Mouse (Mus musculus) neural tube, embryonic 13.5 days (tissue): Measurements from ENCODE around the gene Fam173b. TPM values are rescaled to one million over a fixed set of nuclear protein-coding genes. Genes with fewer than 3 reads are reported as not detected.

Source experiments
- ATAC-seq: fragments of 200-750 bp; cut with Nextera tagmentation; 2 replicates; pipeline ENCODE4 v1.8.0; 2017; ENCODE audit warnings: low read depth, mild to moderate bottlenecking, moderate TSS enrichment, moderate library complexity
- H3K27ac ChIP-seq: fragments of 300-500 bp; sonication (generic); replicated peaks from 2 replicates; pipeline ENCODE4 v1.5.1; 2015; ENCODE audit warnings: moderate library complexity, mild to moderate bottlenecking, inconsistent platforms
- H3K27me3 ChIP-seq: fragments of 300-500 bp; sonication (generic); 2 replicates; pipeline ENCODE4 v1.6.1; 2015; ENCODE audit warnings: mild to moderate bottlenecking, inconsistent platforms
- H3K36me3 ChIP-seq: fragments of 300-500 bp; sonication (generic); 2 replicates; pipeline ENCODE4 v1.6.1; 2015; ENCODE audit warnings: mild to moderate bottlenecking, inconsistent platforms
- H3K4me1 ChIP-seq: fragments of 300-500 bp; sonication (generic); replicated peaks from 2 replicates; pipeline ENCODE4 v1.6.1; 2015; ENCODE audit warnings: inconsistent platforms
- H3K4me2 ChIP-seq: fragments of 300-500 bp; sonication (generic); 2 replicates; pipeline ENCODE4 v1.6.1; 2015; ENCODE audit warnings: inconsistent platforms, mild to moderate bottlenecking, moderate library complexity
- H3K4me3 ChIP-seq: fragments of 300-500 bp; sonication (generic); 2 replicates; pipeline ENCODE4 v1.5.1; 2015; ENCODE audit warnings: mild to moderate bottlenecking, inconsistent platforms
- H3K9ac ChIP-seq: fragments of 300-500 bp; sonication (generic); 2 replicates; pipeline ENCODE4 v1.6.1; 2015; ENCODE audit warnings: moderate library complexity, mild to moderate bottlenecking, inconsistent platforms
- H3K9me3 ChIP-seq: fragments of 300-500 bp; sonication (generic); 2 replicates; pipeline ENCODE4 v1.6.1; 2016; ENCODE audit warnings: inconsistent platforms
- WGBS: fragments of 180-500 bp; shearing (Covaris S2); methylation state at CpG from one replicate; pipeline ENCODE4 v1.1.7; 2015; 5-methylcytosine and 5-hydroxymethylcytosine counted together
- polyA plus RNA-seq: library from polyadenylated mRNA; unstranded; fragments of >200 nt; fragmentation: Nextera tagmentation; extraction: Ambion mirVana; gene quantifications from 2 replicates; pipeline ENCODE4 v1.2.1, GENCODE M21; 2015

The Fam173b gene
- polyA plus RNA-seq, 1 experiment from 2014 or later: 11.0 TPM

DNA sequence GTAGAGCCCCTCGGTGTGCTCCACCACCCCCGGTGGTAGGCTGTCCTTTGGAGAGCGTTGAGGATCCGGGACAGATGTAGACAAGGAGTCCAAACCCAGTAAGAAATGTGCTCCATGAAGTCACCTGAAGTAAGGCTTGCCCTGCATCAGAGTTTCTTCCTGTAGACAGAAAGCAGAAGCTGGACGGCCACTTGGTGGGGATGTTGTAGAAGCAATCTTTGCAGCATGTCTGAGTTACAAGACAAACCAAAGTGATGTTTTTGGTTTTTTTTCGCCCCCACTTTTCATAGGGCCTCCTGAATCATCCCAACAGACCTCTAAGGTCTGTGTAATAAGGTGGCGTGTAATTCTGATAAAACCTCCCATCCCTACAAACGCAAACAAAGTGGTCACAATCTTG lies 17.9 kb downstream of the Fam173b start:
- Histone ChIP-seq H3K36me3 (peaks cover 46% of the 10 kb centered on the region), H3K4me3 (no peak overlapping the region), H3K9me3 (no peaks in the 10 kb centered on the region), H3K9ac (no peak overlapping the region), H3K4me2 (no peak overlapping the region), H3K4me1 (no peaks in the 10 kb centered on the region), H3K27ac (no peak overlapping the region), H3K27me3 (no peaks in the 10 kb centered on the region)
- ATAC-seq: no peak
- 96% methylated on average over 8 of the region's 8 CpGs for WGBS

DNA sequence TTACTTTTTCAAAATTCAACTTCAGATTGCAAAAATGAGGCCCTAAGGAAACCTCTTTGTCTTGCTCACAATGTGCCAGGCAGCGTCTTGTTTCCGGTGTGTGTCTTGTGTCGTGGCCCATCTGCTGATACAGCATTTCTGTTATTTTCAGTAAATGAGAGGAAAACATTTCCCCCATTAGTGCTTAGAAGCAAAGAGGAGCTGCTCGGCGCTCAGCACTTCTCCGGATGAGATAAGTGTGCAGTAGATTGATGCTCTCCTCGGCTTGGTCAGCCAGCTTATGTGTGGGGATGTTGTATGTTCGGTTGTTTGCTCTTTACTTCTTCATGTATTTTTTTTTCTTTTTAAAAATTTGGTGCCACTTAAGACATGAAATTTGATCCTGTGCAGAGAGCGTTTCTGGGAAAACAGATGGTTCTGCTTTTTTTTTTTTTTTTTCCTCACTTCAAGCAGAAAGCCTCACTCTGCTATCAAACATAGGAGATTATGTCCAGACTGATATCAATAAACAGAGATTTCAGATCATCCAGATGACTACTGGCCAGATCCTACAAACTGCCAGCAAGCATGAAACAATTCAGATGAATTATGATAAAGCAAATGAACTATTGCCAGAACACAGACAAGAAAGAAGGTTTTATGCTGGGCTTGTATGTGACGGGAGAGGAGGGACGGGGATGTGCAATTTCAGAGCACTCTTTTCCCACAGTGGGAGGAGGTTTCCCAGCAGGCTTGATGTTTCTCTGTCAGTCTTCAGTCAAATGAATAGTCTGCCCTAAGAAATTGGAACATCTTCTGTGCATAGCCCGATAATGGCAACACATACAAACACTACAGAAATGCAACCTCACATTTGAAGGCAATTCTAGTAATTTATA lies 25.9 kb downstream of the Fam173b start:
- Histone ChIP-seq H3K4me3 (no peak overlapping the region), H3K27me3 (no peaks in the 10 kb centered on the region), H3K9ac (no peak overlapping the region), H3K9me3 (no peaks in the 10 kb centered on the region), H3K27ac (peak overlapping the region; percentile 49), H3K4me1 (peaks cover 20% of the 10 kb centered on the region), H3K36me3 (peaks cover 9% of the 10 kb centered on the region), H3K4me2 (no peak overlapping the region)
- ATAC-seq: 0 out of 2 replicates have a peak, but pooled peaks have one; percentile 18
- 50% methylated on average over 12 of the region's 12 CpGs for WGBS

DNA sequence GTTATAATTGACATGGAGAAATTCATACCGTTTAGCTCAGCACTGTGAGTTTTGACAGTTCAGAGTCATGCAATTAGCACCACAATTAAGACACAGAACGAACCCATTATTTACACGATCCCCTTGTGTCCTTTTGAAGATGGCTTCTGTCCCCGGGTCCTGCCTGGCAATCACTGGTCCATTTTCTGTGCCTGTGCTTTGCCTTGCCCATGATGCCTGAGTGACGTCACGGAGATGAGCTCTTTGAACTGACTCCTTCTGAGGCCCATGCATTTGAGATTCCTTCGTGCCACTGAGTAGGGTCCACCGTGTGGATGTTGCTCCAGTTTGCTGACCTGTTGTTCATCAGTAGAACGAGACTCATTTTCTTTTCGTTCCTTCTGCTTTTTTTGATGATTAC lies 26.5 kb downstream of the Fam173b start:
- 63% methylated on average over 10 of the region's 10 CpGs for WGBS

GRCm38 (mm10) chr15:31629556-31629955 lies 27.9 kb downstream of the Fam173b start:
- H3K27me3 ChIP-seq: no peaks in the 10 kb centered on the region

More for the DNA sequence above, 26.5 kb downstream of the Fam173b start:
- Histone ChIP-seq H3K36me3 (peaks cover 9% of the 10 kb centered on the region), H3K27me3 (no peaks in the 10 kb centered on the region), H3K9ac (no peak overlapping the region), H3K4me3 (no peak overlapping the region), H3K4me1 (peaks cover 22% of the 10 kb centered on the region), H3K9me3 (no peaks in the 10 kb centered on the region), H3K4me2 (no peak overlapping the region), H3K27ac (0 out of 2 replicates have a peak overlapping the region, but pooled peaks have one; percentile 49)
- ATAC-seq: no peak

GRCm38 (mm10) chr15:31631396-31631858 lies 29.8 kb downstream of the Fam173b start:
- no peak overlapping the region for H3K9ac ChIP-seq
- H3K4me2 ChIP-seq: no peak overlapping the region
- H3K9me3 ChIP-seq: 0 out of 2 replicates have a peak, but pooled peaks cover 5% of the 10 kb centered on the region
- H3K36me3 ChIP-seq: no peaks in the 10 kb centered on the region
- 63% methylated on average over 12 of the region's 12 CpGs for WGBS
- no peak overlapping the region for H3K4me3 ChIP-seq
- H3K27ac ChIP-seq: peak overlapping the region; percentile 57
- H3K4me1 ChIP-seq: peaks cover 22% of the 10 kb centered on the region
- ATAC-seq: peak; percentile 66; the same call in 1 of the 2 replicates
- H3K27me3 ChIP-seq: no peaks in the 10 kb centered on the region

More at GRCm38 (mm10) chr15:31629556-31629955, 27.9 kb downstream of the Fam173b start:
- Histone ChIP-seq H3K9ac (no peak overlapping the region), H3K4me2 (no peak overlapping the region), H3K4me3 (no peak overlapping the region), H3K4me1 (peaks cover 22% of the 10 kb centered on the region), H3K36me3 (no peaks in the 10 kb centered on the region), H3K9me3 (0 out of 2 replicates have a peak, but pooled peaks cover 5% of the 10 kb centered on the region), H3K27ac (no peak overlapping the region)
- 88% methylated on average over 3 of the region's 3 CpGs for WGBS
- no peak for ATAC-seq

- H3K4me2 ChIP-seq: no peak overlapping the region
- no peak overlapping the region for H3K4me3 ChIP-seq
- no peaks in the 10 kb centered on the region for H3K27me3 ChIP-seq
- H3K9ac ChIP-seq: no peak overlapping the region
- H3K27ac ChIP-seq: 0 out of 2 replicates have a peak overlapping the region, but pooled peaks have one; percentile 57
- 0 out of 2 replicates have a peak, but pooled peaks cover 5% of the 10 kb centered on the region for H3K9me3 ChIP-seq
- H3K36me3 ChIP-seq: no peaks in the 10 kb centered on the region
- peaks cover 17% of the 10 kb centered on the region for H3K4me1 ChIP-seq
- WGBS: 86% methylated on average over 4 of the region's 4 CpGs
- ATAC-seq: no peak
Measured at GRCm38 (mm10) chr15:31632478-31632877, 30.8 kb downstream of the Fam173b start.

GRCm38 (mm10) chr15:31634582-31634981 lies 32.9 kb downstream of the Fam173b start:
- H3K9ac ChIP-seq: no peak overlapping the region
- H3K9me3 ChIP-seq: 0 out of 2 replicates have a peak, but pooled peaks cover 5% of the 10 kb centered on the region
- peaks cover 6% of the 10 kb centered on the region; the same call in 1 of the 2 replicates for H3K4me1 ChIP-seq
- no peaks in the 10 kb centered on the region for H3K27me3 ChIP-seq
- ATAC-seq: no peak
- H3K36me3 ChIP-seq: no peaks in the 10 kb centered on the region
- H3K4me2 ChIP-seq: no peak overlapping the region
- H3K4me3 ChIP-seq: no peak overlapping the region
- WGBS: 91% methylated on average over 6 of the region's 6 CpGs
- no peak overlapping the region for H3K27ac ChIP-seq

DNA sequence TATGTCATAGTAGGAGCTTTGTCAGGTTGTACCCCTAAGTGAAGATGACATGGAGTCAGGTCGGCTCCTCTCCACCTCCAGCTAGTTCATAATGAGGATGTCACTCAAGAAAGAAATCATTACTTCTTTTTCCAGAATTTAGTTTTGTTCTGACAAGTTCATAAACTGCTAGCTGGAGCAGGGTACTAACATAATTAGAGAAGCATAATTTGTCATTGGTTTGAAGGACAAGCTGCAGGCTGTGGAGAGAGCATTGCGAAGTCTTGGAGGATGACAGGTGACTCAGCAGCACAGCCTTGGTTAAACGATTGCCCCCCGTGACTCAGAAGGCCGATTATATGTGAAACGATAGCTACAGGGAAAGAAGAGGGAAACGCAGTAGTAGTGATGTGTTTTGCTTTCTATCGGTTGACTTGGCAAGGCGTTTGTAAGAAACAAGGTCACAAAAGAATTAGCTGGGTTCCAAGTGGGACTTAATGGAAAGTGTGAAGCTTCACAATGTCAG lies 34.5 kb downstream of the Fam173b start:
- H3K4me2 ChIP-seq: no peak overlapping the region
- H3K4me3 ChIP-seq: no peak overlapping the region
- no peak overlapping the region for H3K9ac ChIP-seq
- ATAC-seq: no peak
- 0 out of 2 replicates have a peak, but pooled peaks cover 5% of the 10 kb centered on the region for H3K9me3 ChIP-seq
- H3K36me3 ChIP-seq: no peaks in the 10 kb centered on the region
- H3K27me3 ChIP-seq: no peaks in the 10 kb centered on the region
- H3K27ac ChIP-seq: no peak overlapping the region
- 91% methylated on average over 9 of the region's 9 CpGs for WGBS
- peaks cover 6% of the 10 kb centered on the region; the same call in 1 of the 2 replicates for H3K4me1 ChIP-seq

- Histone ChIP-seq H3K4me3 (no peak overlapping the region), H3K27me3 (no peaks in the 10 kb centered on the region), H3K4me2 (no peak overlapping the region), H3K4me1 (no peaks in the 10 kb centered on the region), H3K27ac (no peak overlapping the region), H3K9me3 (no peaks in the 10 kb centered on the region), H3K9ac (no peak overlapping the region), H3K36me3 (no peaks in the 10 kb centered on the region)
- WGBS: 84% methylated on average over 6 of the region's 6 CpGs
- ATAC-seq: no peak
Measured at GRCm38 (mm10) chr15:31647225-31647624, 45.6 kb downstream of the Fam173b start.

DNA sequence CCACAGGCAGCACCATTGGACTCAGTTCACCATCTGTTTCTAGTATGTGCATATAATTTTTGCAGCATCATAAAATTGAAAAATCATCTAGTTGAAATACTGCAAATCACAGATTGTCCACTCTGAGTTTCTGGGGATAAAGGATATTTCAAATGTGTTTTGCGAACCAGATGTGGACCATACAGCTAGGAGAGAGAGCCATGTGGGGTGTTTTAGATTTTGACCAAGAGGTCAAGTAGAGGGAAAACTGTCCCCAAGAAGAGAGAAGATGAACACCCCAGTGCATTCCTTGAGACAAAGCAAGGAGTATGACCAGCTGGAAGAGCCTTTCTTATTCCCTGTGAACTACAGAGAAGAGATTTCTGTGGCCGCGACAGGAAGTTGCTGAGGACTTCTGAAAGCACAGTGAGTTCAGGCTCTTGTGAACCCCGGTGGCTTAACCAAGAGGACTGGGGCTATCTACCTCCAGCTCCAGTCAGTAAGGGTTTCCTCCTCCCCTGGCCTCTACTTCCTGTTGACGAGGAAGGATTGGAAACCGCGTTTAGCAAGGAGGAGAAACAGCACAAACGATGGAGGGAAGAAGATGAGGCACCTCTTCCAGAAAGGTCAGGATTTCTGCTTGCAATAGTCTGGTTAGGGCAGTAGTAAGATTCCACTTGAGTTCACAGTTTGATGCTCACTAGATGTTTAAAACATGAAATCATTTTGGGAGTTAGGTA lies 46.4 kb downstream of the Fam173b start:
- H3K4me3 ChIP-seq: no peak overlapping the region
- H3K9ac ChIP-seq: no peak overlapping the region
- no peaks in the 10 kb centered on the region for H3K4me1 ChIP-seq
- 81% methylated on average over 8 of the region's 8 CpGs for WGBS
- H3K27ac ChIP-seq: no peak overlapping the region
- no peaks in the 10 kb centered on the region for H3K27me3 ChIP-seq
- H3K36me3 ChIP-seq: no peaks in the 10 kb centered on the region
- H3K4me2 ChIP-seq: no peak overlapping the region
- no peak for ATAC-seq
- no peaks in the 10 kb centered on the region for H3K9me3 ChIP-seq

- no peak for ATAC-seq
- Histone ChIP-seq H3K27me3 (no peaks in the 10 kb centered on the region), H3K36me3 (no peaks in the 10 kb centered on the region), H3K9me3 (no peaks in the 10 kb centered on the region), H3K4me3 (no peak overlapping the region), H3K9ac (no peak overlapping the region), H3K4me2 (no peak overlapping the region), H3K27ac (no peak overlapping the region), H3K4me1 (no peaks in the 10 kb centered on the region)
- 91% methylated on average over 12 of the region's 12 CpGs for WGBS
Measured at GRCm38 (mm10) chr15:31649691-31650090, 48.0 kb downstream of the Fam173b start.

- WGBS: 94% methylated on average over 7 of the region's 7 CpGs
- Histone ChIP-seq H3K9me3 (no peaks in the 10 kb centered on the region), H3K36me3 (no peaks in the 10 kb centered on the region), H3K9ac (no peak overlapping the region), H3K27me3 (no peaks in the 10 kb centered on the region), H3K4me2 (no peak overlapping the region), H3K27ac (no peak overlapping the region), H3K4me1 (no peaks in the 10 kb centered on the region), H3K4me3 (no peak overlapping the region)
- no peak for ATAC-seq
Measured at GRCm38 (mm10) chr15:31650821-31651220, 49.2 kb downstream of the Fam173b start.
